Mouse (Mus musculus) left cerebral cortex, adult 2 months (tissue): ENCODE measurements around the gene Mast2. TPM values are rescaled to one million over a fixed set of nuclear protein-coding genes. Genes with fewer than 3 reads are reported as not detected.

Experiments used
- DNase-seq, 2 experiments: peaks; one replicate each; pipeline ENCODE4 v3.0.0; 2021 to 2022; ENCODE audit warnings: low spot score in 2 of 2, mixed read lengths in 1 of 2; ENCODE audit errors: extremely low spot score in 1 of 2
- H3K27ac ChIP-seq: fragments of 200-600 bp; 2 replicates; pipeline ENCODE4 v1.8.1; 2022
- H3K4me3 ChIP-seq: fragments of 200-600 bp; 2 replicates; pipeline ENCODE4 v1.8.1; 2022
- CTCF ChIP-seq: fragments of 200-600 bp; IDR thresholded peaks from 2 replicates; pipeline ENCODE4 v1.8.1; 2022; ENCODE audit warnings: antibody characterized with exemption, mild to moderate bottlenecking, moderate library complexity
- intact Hi-C: fragments of 180-260 bp; cut with DNase I; formaldehyde crosslinking; loops from one replicate; pipeline ENCODE4 v1.15.1; 2025
- total RNA-seq, 2 experiments: library from RNA; stranded (reverse); gene quantifications; 2 replicates each; pipeline ENCODE4 v1.2.3; 2021

Mast2 gene
- total RNA-seq, 2 experiments from 2014 or later, result 115 to 121 TPM

GRCm38 (mm10) chr4:116463231-116464125 is 505 bp downstream of the Mast2 start:
- H3K4me3 ChIP-seq, result peak overlapping the region; percentile 88
- peak; percentile 31 to 34 for DNase-seq
- no peak for TF ChIP-seq CTCF
- intact Hi-C loops, result loop anchor here (1.0 to 5.0 kb wide), 2 partner anchors 44 to 94 kb away; partner anchors contain the start of genes Gpbp1l1, Ipp and Tmem69
- peak overlapping the region; percentile 77 for H3K27ac ChIP-seq

GRCm38 (mm10) chr4:116461943-116462342 is 2.0 kb downstream of the Mast2 start:
- no peak overlapping the region for H3K27ac ChIP-seq
- no peak for DNase-seq
- intact Hi-C loops, result loop anchor here (5.0 kb wide), 1 partner anchor 95 kb away; the partner anchor contains the start of genes Gpbp1l1 and Tmem69
- H3K4me3 ChIP-seq, result no peak overlapping the region
- no peak for TF ChIP-seq CTCF

GRCm38 (mm10) chr4:116451553-116451952 is 12.4 kb downstream of the Mast2 start:
- TF ChIP-seq CTCF, result no peak
- Histone ChIP-seq H3K27ac (no peak overlapping the region), H3K4me3 (no peak overlapping the region)
- DNase-seq, result no peak
- intact Hi-C loops, result no loop called here

GRCm38 (mm10) chr4:116449951-116450350 is 14.0 kb downstream of the Mast2 start:
- no peak for TF ChIP-seq CTCF
- intact Hi-C loops, result loop anchor here (5.0 kb wide), 1 partner anchor 108 kb away; no protein-coding TSS in a partner anchor
- DNase-seq, result no peak
- 0 out of 2 replicates have a peak overlapping the region, but pooled peaks have one; percentile 19 for H3K27ac ChIP-seq
- no peak overlapping the region for H3K4me3 ChIP-seq

- intact Hi-C loops, result loop anchor here (5.0 kb wide), 1 partner anchor 106 kb away; no protein-coding TSS in a partner anchor
- peak; percentile 25 to 35 for DNase-seq
Measured at GRCm38 (mm10) chr4:116448673-116449072, 15.3 kb downstream of the Mast2 start.

GRCm38 (mm10) chr4:116439383-116439782 is 24.6 kb downstream of the Mast2 start:
- TF ChIP-seq CTCF, result no peak
- DNase-seq, result no peak
- Histone ChIP-seq H3K4me3 (no peak overlapping the region), H3K27ac (no peak overlapping the region)
- intact Hi-C loops, result no loop called here

More at GRCm38 (mm10) chr4:116448673-116449072, 15.3 kb downstream of the Mast2 start:
- no peak overlapping the region for H3K4me3 ChIP-seq
- peak; percentile 64 for TF ChIP-seq CTCF
- H3K27ac ChIP-seq, result no peak overlapping the region

GRCm38 (mm10) chr4:116438561-116438960 is 25.4 kb downstream of the Mast2 start:
- TF ChIP-seq CTCF, result no peak
- DNase-seq, result no peak
- H3K27ac ChIP-seq, result no peak overlapping the region
- no peak overlapping the region for H3K4me3 ChIP-seq
- intact Hi-C loops, result no loop called here

GRCm38 (mm10) chr4:116435626-116436025 is 28.4 kb downstream of the Mast2 start:
- no peak overlapping the region for H3K4me3 ChIP-seq
- no peak for DNase-seq
- H3K27ac ChIP-seq, result no peak overlapping the region
- intact Hi-C loops, result no loop called here
- peak; percentile 35 for TF ChIP-seq CTCF

- no peak for TF ChIP-seq CTCF
- H3K4me3 ChIP-seq, result no peak overlapping the region
- no peak overlapping the region for H3K27ac ChIP-seq
- DNase-seq, result no peak
- intact Hi-C loops, result no loop called here
Measured at GRCm38 (mm10) chr4:116422186-116422585, 41.8 kb downstream of the Mast2 start.

GRCm38 (mm10) chr4:116421170-116421569 is 42.8 kb downstream of the Mast2 start:
- no peak for DNase-seq
- intact Hi-C loops, result no loop called here
- no peak overlapping the region for H3K4me3 ChIP-seq
- no peak for TF ChIP-seq CTCF
- no peak overlapping the region for H3K27ac ChIP-seq

GRCm38 (mm10) chr4:116412993-116413392 is 51.0 kb downstream of the Mast2 start:
- Histone ChIP-seq H3K27ac (no peak overlapping the region), H3K4me3 (no peak overlapping the region)
- intact Hi-C loops, result no loop called here
- no peak for DNase-seq
- no peak for TF ChIP-seq CTCF

- DNase-seq, result no peak
- TF ChIP-seq CTCF, result no peak
- intact Hi-C loops, result no loop called here
- no peak overlapping the region for H3K4me3 ChIP-seq
- no peak overlapping the region for H3K27ac ChIP-seq
Measured at GRCm38 (mm10) chr4:116411401-116411800, 52.6 kb downstream of the Mast2 start.
